Comparison of ENCODE assay signal across 19 mouse cellular contexts in the genomic region with DNA sequence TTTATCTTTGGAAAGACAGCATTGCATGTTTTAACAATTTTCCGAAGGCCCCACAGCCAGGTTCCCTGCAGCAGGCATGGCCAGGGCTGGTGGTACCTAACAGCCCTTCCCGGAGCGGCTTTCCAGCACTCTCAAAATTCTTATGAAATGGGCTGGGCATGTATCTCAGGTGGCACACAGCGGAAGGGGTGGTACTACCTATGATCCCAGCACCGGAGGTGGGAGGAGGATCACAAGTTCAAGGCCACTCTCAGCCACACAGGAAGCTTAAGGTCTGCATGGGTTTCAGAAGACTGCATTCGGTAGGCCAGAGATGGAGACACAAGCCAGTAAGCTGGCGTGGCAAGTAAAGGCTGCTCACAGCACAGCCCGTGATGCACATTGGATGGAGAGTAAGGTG. TPM values are rescaled to one million over a fixed set of nuclear protein-coding genes. Genes with fewer than 3 reads are reported as not detected.
DNase-seq lines count a peak whose midpoint lies in the region; ATAC-seq lines count a peak whose summit lies in the region.
"Had no signal": no experiment of that assay in that cellular context is flagged by ENCODE, and none has a peak within 500 bp of the region (broad histone marks: within the 10 kb centered on the region; RNA-seq: fewer than 3 reads in every experiment).

No protein-coding gene starts in this region.

- ATAC-seq in CD4-positive, CD25-positive, alpha-beta regulatory T cell, adult 4 months: no peak
- ATAC-seq: forebrain, embryonic 13.5 days; forebrain, postnatal 0 days; hindbrain, embryonic 16.5 days; Patski had no signal

- DNase-seq in CD4-positive, CD25-positive, alpha-beta regulatory T cell, adult 2 months (ENCODE audit: low read depth, low spot score): peak; percentile 5
- DNase-seq in 416B (ENCODE audit: low read depth) (peak; percentile 0), R1 (ENCODE audit: low read depth, low spot score) (peak; percentile 74)
- peak; percentile 29 for DNase-seq in induced T-regulatory cell, adult 2 months (ENCODE audit: low read depth)
- no peak for DNase-seq in kidney, postnatal 4 days
- DNase-seq in frontal cortex, postnatal 36 days (ENCODE audit: low spot score in 2 of 2): no peak
- DNase-seq: adrenal gland, postnatal 14 days; cerebellum, adult 11-12 months; cerebellum, adult 9-10 months; cerebellum, postnatal 25 days; forebrain, postnatal 0 days; gastrocnemius, adult 2 months; gastrocnemius, postnatal 25 days; heart, postnatal 10 days; heart, postnatal 4 days had no signal

RNA-seq across cellular contexts. Expression of gene Lrpprc, which starts 31.6 kb away (rescaled TPM):
- 10 to 100 TPM in 1 of 2 experiments, 1 to 10 TPM in 1; 9.9 to 11.8 TPM for polyA plus RNA-seq in CD4-positive, CD25-positive, alpha-beta regulatory T cell, adult 4 months (2017; shearing (Covaris generic))

Comparison
In these comparisons a context has a peak if more than half of its experiments do, and no peak if none do; other contexts are left out.
1. DNase-seq: peak in CD4-positive, CD25-positive, alpha-beta regulatory T cell, adult 2 months (single experiment), 416B (single experiment), R1 (single experiment) and induced T-regulatory cell, adult 2 months (single experiment); none in kidney, postnatal 4 days (0 of 2) and frontal cortex, postnatal 36 days (0 of 2).